Mouse (Mus musculus) testis, adult 2 months (tissue): ENCODE measurements around the gene Lrrc7. TPM values are rescaled to one million over a fixed set of nuclear protein-coding genes. Genes with fewer than 3 reads are reported as not detected.
A peak's percentile ranks its signal among the peaks of the same experiment; 100 is the strongest.

Source experiments
- H3K27ac ChIP-seq: fragments of 200-500 bp; 2 replicates; pipeline ENCODE4 v1.5.1; 2012; ENCODE audit warnings: low read depth, low read length; ENCODE audit not compliant: control insufficient read depth, insufficient read depth
- H3K27me3 ChIP-seq: fragments of 200-500 bp; 2 replicates; pipeline ENCODE4 v1.6.1; 2012; ENCODE audit warnings: mild to moderate bottlenecking, low read length, moderate library complexity; ENCODE audit not compliant: control insufficient read depth, insufficient read depth
- H3K36me3 ChIP-seq: fragments of 200-500 bp; 2 replicates; pipeline ENCODE4 v1.6.1; 2012; ENCODE audit warnings: mild to moderate bottlenecking, low read length; ENCODE audit not compliant: control insufficient read depth, insufficient read depth
- H3K4me1 ChIP-seq: fragments of 200-500 bp; 2 replicates; pipeline ENCODE4 v1.6.1; 2012; ENCODE audit warnings: low read length; ENCODE audit not compliant: control insufficient read depth, insufficient read depth
- H3K4me3 ChIP-seq: fragments of 200-500 bp; 2 replicates; pipeline ENCODE4 v1.5.1; 2012; ENCODE audit warnings: low read depth, mild to moderate bottlenecking, low read length, moderate library complexity, mixed read lengths; ENCODE audit not compliant: control insufficient read depth
- CTCF ChIP-seq: fragments of 200-500 bp; IDR thresholded peaks from 2 replicates; pipeline ENCODE4 v1.5.1; 2012; ENCODE audit warnings: low read depth, mild to moderate bottlenecking, inconsistent platforms, low read length, moderate library complexity; ENCODE audit not compliant: control insufficient read depth, insufficient read depth, insufficient replicate concordance
- POLR2A ChIP-seq: fragments of 200-500 bp; IDR thresholded peaks from 2 replicates; pipeline ENCODE4 v1.6.1; 2012; ENCODE audit warnings: low read depth, mild to moderate bottlenecking, inconsistent platforms, low read length, moderate library complexity; ENCODE audit not compliant: control insufficient read depth
- polyA plus RNA-seq: library from polyadenylated mRNA; depleted of rRNA; stranded (reverse); fragments of >200 nt; gene quantifications from 2 replicates; pipeline ENCODE4 v1.2.3, GENCODE M21; 2012; rRNA removed

The Lrrc7 gene
- polyA plus RNA-seq, result 0.02 and 0.05 TPM in 2 replicates

DNA sequence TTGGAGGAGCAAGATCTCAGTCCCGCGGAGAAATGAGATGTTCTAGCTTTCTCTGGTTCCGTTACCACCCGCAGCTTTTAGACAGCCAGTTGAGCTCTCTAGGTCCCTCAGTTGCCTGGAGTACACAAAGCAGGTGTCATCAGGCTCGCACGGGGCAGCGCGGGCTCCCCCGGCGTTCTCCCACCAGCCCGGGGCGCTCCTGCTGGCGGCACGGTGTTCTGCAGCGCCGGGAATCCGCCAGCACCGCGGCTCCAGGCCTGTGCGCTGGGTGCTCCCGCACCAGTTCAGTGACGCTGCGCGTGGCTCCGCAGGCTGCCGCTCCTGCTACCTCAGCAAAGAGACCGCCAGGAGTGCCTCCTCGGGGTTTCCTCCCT, at the start of gene Lrrc7:
Gene Lrrc7, minus strand, starts transcription at position 235 of the 374 bp plus-strand sequence.
- Histone ChIP-seq H3K36me3 (no peaks in the 10 kb centered on the region), H3K4me3 (peak within 1 kb of the TSS; percentile 28)

DNA sequence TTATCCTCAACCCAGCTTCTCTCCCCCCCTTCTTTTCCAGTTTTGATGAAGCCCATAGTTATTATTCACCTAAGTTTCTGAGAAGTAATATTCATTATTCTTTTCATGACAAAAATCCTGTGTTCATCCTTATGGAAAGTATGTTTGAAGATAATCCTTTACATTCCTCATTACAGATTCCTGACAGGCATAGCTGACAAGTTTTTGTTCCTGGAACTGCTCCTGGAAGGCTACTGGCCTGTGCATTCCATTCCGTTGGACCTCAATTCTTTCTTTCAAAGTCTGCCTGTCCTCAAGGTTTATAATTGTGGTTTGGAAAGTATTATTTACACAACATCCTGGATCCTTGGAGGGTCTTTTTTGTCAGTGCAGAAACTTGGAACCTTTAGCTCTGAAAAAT, 45.0 kb upstream of the Lrrc7 start:
- H3K4me3 ChIP-seq, result no peak overlapping the region
- H3K27me3 ChIP-seq, result no peaks in the 10 kb centered on the region
- no peak overlapping the region for H3K27ac ChIP-seq
- no peaks in the 10 kb centered on the region for H3K36me3 ChIP-seq
- H3K4me1 ChIP-seq, result no peaks in the 10 kb centered on the region
- no peak for TF ChIP-seq POLR2A
- TF ChIP-seq CTCF, result no peak

More for the DNA sequence above, at the start of gene Lrrc7:
- no peak within 1 kb of the TSS for H3K27ac ChIP-seq
- no peaks in the 10 kb centered on the region for H3K27me3 ChIP-seq
- TF ChIP-seq CTCF, result no peak
- TF ChIP-seq POLR2A, result no peak
- peaks cover 12% of the 10 kb centered on the region for H3K4me1 ChIP-seq

DNA sequence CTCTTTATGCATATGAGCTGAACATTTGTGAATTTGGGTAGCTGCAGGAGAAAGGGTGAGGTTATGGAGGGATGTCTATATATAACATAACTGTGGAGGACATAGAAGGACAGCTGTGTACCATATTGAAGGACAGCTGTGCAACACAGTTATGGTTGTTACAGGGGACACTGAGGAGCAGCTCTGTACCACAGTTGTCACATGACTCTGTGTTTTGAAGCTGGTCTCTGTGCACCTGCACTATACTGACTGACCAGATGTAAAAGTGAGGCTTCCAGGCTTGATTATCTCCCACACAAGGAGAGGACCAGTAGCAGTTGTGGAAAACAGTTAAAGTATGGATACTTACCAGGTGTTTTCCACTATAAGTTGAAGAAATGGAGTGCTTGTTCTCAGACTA, 43.3 kb upstream of the Lrrc7 start:
- Histone ChIP-seq H3K4me3 (no peak overlapping the region), H3K27ac (no peak overlapping the region), H3K27me3 (no peaks in the 10 kb centered on the region), H3K36me3 (no peaks in the 10 kb centered on the region), H3K4me1 (no peaks in the 10 kb centered on the region)
- TF ChIP-seq POLR2A, result no peak
- TF ChIP-seq CTCF, result no peak

DNA sequence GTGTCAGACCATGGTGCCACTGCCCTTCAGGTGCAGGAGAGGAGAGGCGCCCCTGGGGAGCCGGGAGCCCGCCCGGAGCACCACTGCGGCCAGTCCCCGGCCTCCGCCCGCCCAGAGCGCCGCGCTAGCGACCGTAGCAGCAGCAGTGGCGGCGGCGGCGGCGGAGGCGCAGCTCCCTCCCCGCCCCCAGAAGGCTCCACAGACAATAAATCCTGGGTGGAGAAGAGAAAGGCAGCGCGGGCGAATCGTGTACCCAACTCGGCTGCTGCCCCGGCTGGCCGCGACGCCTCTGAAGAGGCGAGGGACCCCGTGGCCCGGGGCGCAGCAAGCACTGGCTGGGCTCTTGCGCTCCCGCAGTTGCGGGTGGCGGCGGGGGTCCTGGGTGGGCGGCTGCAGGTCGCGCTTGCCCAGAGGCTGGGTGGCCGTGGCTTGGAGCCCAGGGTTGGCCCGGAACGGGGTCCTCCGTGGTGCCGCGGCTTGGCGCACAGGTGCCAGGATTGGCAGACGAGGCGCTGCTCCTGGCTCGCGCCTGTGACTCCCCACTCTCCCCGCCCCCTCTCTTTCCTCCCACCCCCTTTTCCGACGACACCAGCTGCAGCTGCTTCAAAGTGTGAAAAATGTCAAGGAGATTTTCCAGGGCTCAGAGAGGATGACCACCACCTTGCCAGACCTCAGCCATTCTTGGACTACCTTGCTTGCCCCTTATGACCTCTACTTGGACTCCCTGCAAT, 600 bp downstream of the Lrrc7 start:
- TF ChIP-seq POLR2A, result no peak
- no peak for TF ChIP-seq CTCF
- Histone ChIP-seq H3K4me3 (peak overlapping the region; percentile 28), H3K27me3 (no peaks in the 10 kb centered on the region), H3K4me1 (peaks cover 12% of the 10 kb centered on the region), H3K27ac (no peak overlapping the region), H3K36me3 (no peaks in the 10 kb centered on the region)

DNA sequence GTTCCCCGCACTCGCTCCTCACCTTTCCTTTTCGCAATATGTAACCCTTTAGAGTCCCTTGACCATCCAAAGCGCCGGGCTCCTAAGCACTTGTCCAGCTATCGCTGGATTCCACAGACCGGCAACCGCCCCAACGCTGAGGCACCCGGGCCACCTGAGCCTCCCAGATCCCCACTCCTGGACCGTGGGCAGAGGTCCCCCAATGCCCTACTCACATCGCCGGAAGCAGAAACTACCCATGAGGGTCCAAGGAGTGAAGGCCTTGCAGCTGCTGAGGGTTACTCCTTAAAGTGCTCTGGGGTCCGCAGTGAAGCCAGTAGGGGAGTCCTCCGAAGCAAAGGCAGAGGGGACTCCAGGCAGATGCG, 1.1 kb downstream of the Lrrc7 start:
- Histone ChIP-seq H3K4me1 (peaks cover 12% of the 10 kb centered on the region), H3K36me3 (no peaks in the 10 kb centered on the region), H3K27me3 (no peaks in the 10 kb centered on the region), H3K27ac (no peak overlapping the region), H3K4me3 (peak overlapping the region; percentile 11; the same call in 1 of the 2 replicates)
- no peak for TF ChIP-seq POLR2A
- TF ChIP-seq CTCF, result no peak

DNA sequence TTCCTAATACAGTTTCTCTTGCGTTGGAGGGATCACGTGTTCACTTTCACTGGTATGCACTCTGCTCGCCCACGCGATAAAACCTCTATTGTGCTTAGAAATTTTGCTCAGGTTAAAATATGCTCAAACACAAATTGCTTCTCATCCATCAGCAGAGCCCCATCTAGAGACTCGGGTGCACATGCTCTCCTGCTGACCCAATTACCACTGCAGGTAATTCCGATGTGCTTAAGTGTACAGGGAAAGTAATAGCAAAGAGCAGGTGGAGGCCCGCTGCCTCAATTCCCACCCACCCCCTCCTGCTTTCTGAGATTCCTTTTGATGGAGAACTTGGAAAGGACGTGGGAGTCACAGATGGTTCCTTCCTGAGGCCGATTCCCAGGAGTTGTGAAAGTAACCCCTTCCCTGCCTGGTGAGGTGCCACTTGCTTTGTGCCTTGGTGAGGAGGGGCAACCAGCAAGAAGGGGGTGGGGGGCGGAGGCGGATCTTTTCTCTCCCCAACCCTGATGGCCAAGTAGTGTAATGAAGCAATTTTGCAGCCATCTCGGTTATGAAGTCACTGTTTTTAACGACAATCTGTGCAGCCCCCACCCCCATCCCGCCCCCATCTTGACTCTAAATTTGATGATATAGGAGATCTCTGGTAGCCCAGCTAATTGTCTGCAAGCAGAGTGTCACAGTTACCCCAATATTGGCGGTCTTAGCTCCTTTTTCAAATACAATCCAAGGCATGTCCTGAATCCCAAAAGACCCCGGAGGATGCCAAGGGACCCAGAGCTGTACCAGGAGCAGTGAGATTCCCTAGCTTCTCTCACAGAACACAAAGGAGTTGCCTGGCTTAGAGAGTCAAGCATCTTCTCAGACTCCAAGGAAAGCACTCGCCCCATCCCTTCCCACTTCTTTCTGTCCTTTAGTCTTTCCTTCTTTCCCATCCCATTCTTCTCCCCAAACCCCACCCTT, 2.0 kb downstream of the Lrrc7 start:
- no peak overlapping the region for H3K4me3 ChIP-seq
- peaks cover 12% of the 10 kb centered on the region for H3K4me1 ChIP-seq
- TF ChIP-seq CTCF, result no peak
- TF ChIP-seq POLR2A, result no peak
- no peaks in the 10 kb centered on the region for H3K36me3 ChIP-seq
- H3K27me3 ChIP-seq, result no peaks in the 10 kb centered on the region
- no peak overlapping the region for H3K27ac ChIP-seq

DNA sequence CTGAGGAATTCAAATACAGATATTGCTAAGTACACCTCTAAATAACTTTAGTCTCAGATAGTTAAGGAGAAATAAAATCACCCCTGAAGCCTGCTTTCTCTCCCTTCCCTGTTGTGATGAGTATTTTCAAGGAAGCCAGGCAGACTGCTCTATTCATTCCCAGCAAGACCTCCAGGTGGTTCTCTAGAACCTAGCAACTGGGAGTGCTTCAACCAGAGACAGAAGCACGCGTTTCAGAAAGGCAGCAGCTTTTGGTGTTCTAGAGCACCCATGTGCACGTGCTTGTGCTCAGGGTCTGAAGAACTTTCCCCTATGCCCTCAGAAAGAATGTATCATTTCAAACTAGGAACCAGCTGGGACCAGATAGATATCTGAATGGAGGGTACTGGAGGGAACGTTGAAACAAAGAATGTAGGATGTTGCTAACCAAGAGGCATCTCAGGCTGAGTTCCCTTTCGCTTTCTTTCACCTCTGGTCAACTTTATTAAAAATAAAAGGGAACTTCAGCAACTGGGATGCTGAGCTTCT, 2.8 kb downstream of the Lrrc7 start:
- Histone ChIP-seq H3K36me3 (no peaks in the 10 kb centered on the region), H3K27me3 (no peaks in the 10 kb centered on the region), H3K27ac (no peak overlapping the region), H3K4me3 (no peak overlapping the region), H3K4me1 (peaks cover 12% of the 10 kb centered on the region)
- TF ChIP-seq POLR2A (no peak), CTCF (no peak)
